Comparison of ENCODE assay signal across 31 mouse cellular contexts in genomic region chr5:147054328-147054727, GRCm38 (mm10). TPM values are rescaled to one million over a fixed set of nuclear protein-coding genes. Genes with fewer than 3 reads are reported as not detected.
DNase-seq lines count a peak whose midpoint lies in the region; ATAC-seq and TF ChIP-seq lines count a peak whose summit lies in the region.
"Had no signal": no experiment of that assay in that cellular context is flagged by ENCODE, and none has a peak within 500 bp of the region (broad histone marks: within the 10 kb centered on the region; RNA-seq: fewer than 3 reads in every experiment).

No protein-coding gene starts in this region.

- H3K4me1 ChIP-seq in heart, adult 2 months (ENCODE audit: control insufficient read depth, insufficient read depth, low read length), result peaks cover 32% of the 10 kb centered on the region
- peaks cover 42% of the 10 kb centered on the region for H3K4me1 ChIP-seq in heart, embryonic 10.5 days
- peaks cover 2% of the 10 kb centered on the region; the same call in 1 of the 2 replicates for H3K4me1 ChIP-seq in midbrain, embryonic 11.5 days (ENCODE audit: control insufficient read depth, insufficient read depth, low read length)
- no peaks in the 10 kb centered on the region for H3K4me1 ChIP-seq in midbrain, embryonic 14.5 days (ENCODE audit: control insufficient read depth, insufficient read depth, low read length)
- H3K4me1 ChIP-seq in CH12.LX (ENCODE audit: control insufficient read depth in 1 of 2, insufficient read depth in 2 of 2), result peaks cover 5 to 63% of the 10 kb centered on the region in 2 experiments; a peak in 3 of 4 replicates
- no peaks in the 10 kb centered on the region; the same call in none of the 2 replicates for H3K4me1 ChIP-seq in cortical plate, adult 2 months (ENCODE audit: control insufficient read depth, insufficient read depth, low read length)

- TF ChIP-seq RAD21 in CH12.LX (IDR thresholded peaks at IDR 0.05; ENCODE audit: low read depth, low read length), result no peak

- peaks cover 8% of the 10 kb centered on the region for H3K36me3 ChIP-seq in heart, adult 2 months (ENCODE audit: control insufficient read depth, insufficient read depth, low read length)
- H3K36me3 ChIP-seq in heart, embryonic 10.5 days, result no peaks in the 10 kb centered on the region
- no peaks in the 10 kb centered on the region for H3K36me3 ChIP-seq in midbrain, embryonic 11.5 days (ENCODE audit: control insufficient read depth, insufficient read depth, low read length)
- no peaks in the 10 kb centered on the region for H3K36me3 ChIP-seq in midbrain, embryonic 14.5 days (ENCODE audit: control insufficient read depth, insufficient read depth, low read length)
- no peaks in the 10 kb centered on the region for H3K36me3 ChIP-seq in CH12.LX (replicated peaks in 1 of 2; ENCODE audit: control insufficient read depth in 1 of 2, insufficient read depth in 1 of 2, low read length in 1 of 2)
- H3K36me3 ChIP-seq: embryonic facial prominence, embryonic 13.5 days; forebrain, embryonic 10.5 days; hindbrain, embryonic 12.5 days; intestine, embryonic 15.5 days; midbrain, embryonic 12.5 days; neural tube, embryonic 15.5 days had no signal

- peak overlapping the region; percentile 8; the same call in 1 of the 2 replicates for H3K27ac ChIP-seq in heart, adult 2 months
- H3K27ac ChIP-seq in heart, embryonic 10.5 days, result no peak overlapping the region
- no peak overlapping the region for H3K27ac ChIP-seq in midbrain, embryonic 11.5 days (ENCODE audit: low read depth, low read length)
- no peak overlapping the region for H3K27ac ChIP-seq in midbrain, embryonic 14.5 days (replicated peaks; ENCODE audit: low read depth, low read length)
- H3K27ac ChIP-seq in CH12.LX (ENCODE audit: insufficient read depth, low read depth), result peak overlapping the region; percentile 79
- H3K27ac ChIP-seq in cortical plate, adult 2 months (ENCODE audit: insufficient read depth, low read length), result peak overlapping the region; percentile 27; the same call in 1 of the 2 replicates
- H3K27ac ChIP-seq: embryonic facial prominence, embryonic 13.5 days; forebrain, embryonic 10.5 days; hindbrain, embryonic 12.5 days; hindbrain, postnatal 0 days; intestine, embryonic 15.5 days; kidney, postnatal 0 days; liver, embryonic 14.5 days; midbrain, embryonic 12.5 days; neural tube, embryonic 15.5 days had no signal

- H3K4me3 ChIP-seq in heart, adult 2 months, result no peak overlapping the region
- H3K4me3 ChIP-seq in heart, embryonic 10.5 days, result no peak overlapping the region
- H3K4me3 ChIP-seq in midbrain, embryonic 11.5 days (ENCODE audit: low read depth, low read length), result no peak overlapping the region
- H3K4me3 ChIP-seq in midbrain, embryonic 14.5 days (replicated peaks; ENCODE audit: low read depth, low read length), result no peak overlapping the region
- peak overlapping the region; percentile 10 to 39 (median 28) for H3K4me3 ChIP-seq in CH12.LX (replicated peaks in 1 of 3; ENCODE audit: low read depth in 2 of 3, low read length in 2 of 3, poor library complexity in 1 of 3)
- no peak overlapping the region for H3K4me3 ChIP-seq in cortical plate, adult 2 months (ENCODE audit: insufficient read depth, low read length)
- H3K4me3 ChIP-seq: embryonic facial prominence, embryonic 13.5 days; forebrain, embryonic 10.5 days; hindbrain, embryonic 12.5 days; intestine, embryonic 15.5 days; midbrain, embryonic 12.5 days; neural tube, embryonic 15.5 days had no signal

- no peak for TF ChIP-seq POLR2A in heart, adult 2 months (IDR thresholded peaks at IDR 0.05; ENCODE audit: insufficient read depth, low read depth, low read length)
- no peak for TF ChIP-seq POLR2A in CH12.LX (IDR thresholded peaks at IDR 0.05; ENCODE audit: low read depth, low read length)
- TF ChIP-seq POLR2A in cortical plate, adult 2 months (IDR thresholded peaks at IDR 0.05; ENCODE audit: extremely low read depth, insufficient read depth, low read length), result no peak

- in situ Hi-C loops in CH12.LX (cut with MboI; ENCODE audit: low pct_ligation_motif_present, low pct_unique_long_range_greater_than_20kb, low sequenced_read_pairs), result no loop called here

- H3K79me2 ChIP-seq in heart, adult 2 months (replicated peaks; ENCODE audit: control insufficient read depth, insufficient read depth, low read length), result peaks cover 6% of the 10 kb centered on the region
- peaks cover 78% of the 10 kb centered on the region for H3K79me2 ChIP-seq in CH12.LX (replicated peaks; ENCODE audit: control insufficient read depth, extremely low read depth, insufficient read depth, poor library complexity, severe bottlenecking)

- WGBS in heart, adult 2 months, result 70% methylated on average over 6 of the region's 6 CpGs
- WGBS in heart, embryonic 10.5 days, result 76% methylated on average over 6 of the region's 6 CpGs
- 77% methylated on average over 6 of the region's 6 CpGs for WGBS in midbrain, embryonic 11.5 days
- 90% methylated on average over 6 of the region's 6 CpGs for WGBS in midbrain, embryonic 14.5 days

- TF ChIP-seq EP300 in heart, adult 2 months (IDR thresholded peaks at IDR 0.05; ENCODE audit: insufficient read depth, low read depth, low read length), result no peak
- TF ChIP-seq EP300 in CH12.LX (IDR thresholded peaks at IDR 0.05; ENCODE audit: low read length), result no peak

- H3K4me2 ChIP-seq in midbrain, embryonic 11.5 days, result no peak overlapping the region
- no peak overlapping the region for H3K4me2 ChIP-seq in midbrain, embryonic 14.5 days (ENCODE audit: low read length)
- H3K4me2 ChIP-seq in CH12.LX (ENCODE audit: insufficient read depth, low read depth, poor library complexity, severe bottlenecking), result peak overlapping the region; percentile 82
- H3K4me2 ChIP-seq: embryonic facial prominence, embryonic 13.5 days; heart, embryonic 11.5 days; hindbrain, embryonic 12.5 days; intestine, embryonic 15.5 days; midbrain, embryonic 12.5 days; neural tube, embryonic 15.5 days had no signal

- no peak for DNase-seq in heart, adult 2 months
- DNase-seq in heart, embryonic 10.5 days (ENCODE audit: low spot score), result no peak
- peak; percentile 37 for DNase-seq in midbrain, embryonic 11.5 days (ENCODE audit: low spot score, missing footprints)
- no peak for DNase-seq in midbrain, embryonic 14.5 days
- no peak for DNase-seq in CH12.LX (ENCODE audit: extremely low read depth)
- no peak for DNase-seq in kidney, adult 18-20 months
- DNase-seq: adrenal gland, adult 2 months; adrenal gland, postnatal 36 days; B cell, adult 2 months; cerebellum, adult 9-10 months; cerebellum, postnatal 36 days; heart, postnatal 36 days; kidney, adult 8-10 months; left cerebral cortex, postnatal 4 days; lung, adult 2 months; lung, postnatal 10 days; retina, postnatal 1 day; thymus, adult 2 months; thymus, postnatal 36 days had no signal

- H3K9ac ChIP-seq in heart, adult 2 months (ENCODE audit: low read depth, low read length), result no peak overlapping the region
- no peak overlapping the region for H3K9ac ChIP-seq in midbrain, embryonic 11.5 days (ENCODE audit: low read length)
- H3K9ac ChIP-seq in midbrain, embryonic 14.5 days (replicated peaks; ENCODE audit: low read length), result no peak overlapping the region
- peak overlapping the region; percentile 36 for H3K9ac ChIP-seq in CH12.LX (ENCODE audit: insufficient read depth, low read depth)
- H3K9ac ChIP-seq: embryonic facial prominence, embryonic 13.5 days; hindbrain, embryonic 12.5 days; intestine, embryonic 15.5 days; liver, embryonic 14.5 days; midbrain, embryonic 12.5 days; neural tube, embryonic 15.5 days had no signal

- H3K27me3 ChIP-seq in heart, adult 2 months (ENCODE audit: control insufficient read depth, insufficient read depth, low read length), result no peaks in the 10 kb centered on the region
- no peaks in the 10 kb centered on the region for H3K27me3 ChIP-seq in heart, embryonic 10.5 days (ENCODE audit: insufficient read depth, poor library complexity, severe bottlenecking)
- H3K27me3 ChIP-seq in midbrain, embryonic 11.5 days (ENCODE audit: control insufficient read depth, insufficient read depth, low read length), result no peaks in the 10 kb centered on the region
- no peaks in the 10 kb centered on the region for H3K27me3 ChIP-seq in midbrain, embryonic 14.5 days (ENCODE audit: control insufficient read depth, insufficient read depth, low read length)
- no peaks in the 10 kb centered on the region for H3K27me3 ChIP-seq in CH12.LX (replicated peaks)
- H3K27me3 ChIP-seq: embryonic facial prominence, embryonic 13.5 days; hindbrain, embryonic 12.5 days; intestine, embryonic 15.5 days; midbrain, embryonic 12.5 days; neural tube, embryonic 15.5 days had no signal

- TF ChIP-seq CTCF in heart, adult 2 months (IDR thresholded peaks at IDR 0.05), result no peak
- TF ChIP-seq CTCF in CH12.LX (conservative IDR thresholded peaks at IDR 0.05 in 1 of 2, IDR thresholded peaks at IDR 0.05 in 1 of 2; ENCODE audit: low read depth in 2 of 2, low read length in 2 of 2), result no peak
- TF ChIP-seq CTCF in cortical plate, adult 2 months (IDR thresholded peaks at IDR 0.05; ENCODE audit: extremely low read depth, insufficient read depth, low read length), result no peak

- intact Hi-C loops in heart, adult 2 months (cut with DNase I), result no loop called here

- H3K9me3 ChIP-seq in heart, embryonic 10.5 days, result no peaks in the 10 kb centered on the region
- H3K9me3 ChIP-seq in midbrain, embryonic 11.5 days (ENCODE audit: control insufficient read depth, low read length), result no peaks in the 10 kb centered on the region
- no peaks in the 10 kb centered on the region for H3K9me3 ChIP-seq in midbrain, embryonic 14.5 days (ENCODE audit: control insufficient read depth, low read length)
- H3K9me3 ChIP-seq in CH12.LX (replicated peaks; ENCODE audit: low read length), result no peaks in the 10 kb centered on the region
- H3K9me3 ChIP-seq: embryonic facial prominence, embryonic 13.5 days; forebrain, embryonic 10.5 days; hindbrain, embryonic 12.5 days; intestine, embryonic 15.5 days; midbrain, embryonic 12.5 days; neural tube, embryonic 15.5 days had no signal

- dilution Hi-C loops in CH12.LX (cut with MboI; ENCODE audit: extremely low pct_ligation_motif_present, extremely low pct_unique_long_range_greater_than_20kb, low sequenced_read_pairs), result no loop called here

- ATAC-seq in midbrain, embryonic 11.5 days (ENCODE audit: low FRiP score), result no peak
- ATAC-seq in midbrain, embryonic 14.5 days (ENCODE audit: low FRiP score, low TSS enrichment), result no peak
- ATAC-seq: activated CD4-positive, CD25-positive, alpha-beta regulatory T cell, adult 4 months; hindbrain, postnatal 0 days; intestine, embryonic 15.5 days had no signal

RNA-seq across cellular contexts. Expression of gene Lnx2, which starts 22.1 kb away (rescaled TPM):
- total RNA-seq in heart, adult 2 months (2021), result 10 to 100 TPM in 1 of 2 experiments, 1 to 10 TPM in 1; 9.5 to 13.6 TPM
- polyA plus RNA-seq in heart, adult 2 months (2012; rRNA removed), result 13.2 and 14.5 TPM in 2 replicates
- 7.7 and 10.0 TPM in 2 replicates for polyA plus RNA-seq in heart, embryonic 10.5 days (2016; fragmentation: Nextera tagmentation; extraction: Ambion mirVana)
- 8.1 and 8.9 TPM in 2 replicates for polyA plus RNA-seq in midbrain, embryonic 11.5 days (2014; fragmentation: Nextera tagmentation; extraction: Ambion mirVana)
- 4.1 and 5.2 TPM in 2 replicates for polyA plus RNA-seq in midbrain, embryonic 14.5 days (2014; fragmentation: Nextera tagmentation; extraction: Ambion mirVana)
- total RNA-seq in CH12.LX (2012; rRNA removed), result 25.6 and 30.1 TPM in 2 replicates
- total RNA-seq in CH12.LX (2014; rRNA removed), result 19.4 and 20.3 TPM in 2 replicates
- 18.8 and 22.9 TPM in 2 replicates for polyA plus RNA-seq in CH12.LX (2012; ENCODE audit: insufficient read length, low read depth)
- polyA plus RNA-seq in cortical plate, adult 2 months (2012; rRNA removed), result 4.7 and 5.8 TPM in 2 replicates

RNA-seq across cellular contexts. Expression of gene Polr1d, which starts 22.5 kb away (rescaled TPM):
- total RNA-seq in heart, adult 2 months (2021), result 10 to 100 TPM; 66.6 to 74.8 TPM
- 24.2 and 35.7 TPM in 2 replicates for polyA plus RNA-seq in heart, adult 2 months (2012; rRNA removed)
- 114 and 129 TPM in 2 replicates for polyA plus RNA-seq in heart, embryonic 10.5 days (2016; fragmentation: Nextera tagmentation; extraction: Ambion mirVana)
- polyA plus RNA-seq in midbrain, embryonic 11.5 days (2014; fragmentation: Nextera tagmentation; extraction: Ambion mirVana), result 111 and 120 TPM in 2 replicates
- polyA plus RNA-seq in midbrain, embryonic 14.5 days (2014; fragmentation: Nextera tagmentation; extraction: Ambion mirVana), result 102 and 107 TPM in 2 replicates
- total RNA-seq in CH12.LX (2012; rRNA removed) (293 and 334 TPM in 2 replicates), CH12.LX (2014; rRNA removed) (354 and 381 TPM in 2 replicates)
- 300 and 322 TPM in 2 replicates for polyA plus RNA-seq in CH12.LX (2012; ENCODE audit: insufficient read length, low read depth)
- polyA plus RNA-seq in cortical plate, adult 2 months (2012; rRNA removed), result 69.4 and 73.0 TPM in 2 replicates

Comparison
In these comparisons a context has a peak if more than half of its experiments do, and no peak if none do; other contexts are left out.
1. H3K27ac ChIP-seq: peak in heart, adult 2 months (single experiment), CH12.LX (single experiment) and cortical plate, adult 2 months (single experiment); none in heart, embryonic 10.5 days (single experiment), midbrain, embryonic 11.5 days (single experiment) and midbrain, embryonic 14.5 days (single experiment).
2. H3K4me3 ChIP-seq: peak in CH12.LX (3 of 3); none in heart, adult 2 months (single experiment), heart, embryonic 10.5 days (single experiment), midbrain, embryonic 11.5 days (single experiment), midbrain, embryonic 14.5 days (single experiment) and cortical plate, adult 2 months (single experiment).